Mouse (Mus musculus): Measurements from ENCODE around the gene Ppp2r5c. TPM values are rescaled to one million over a fixed set of nuclear protein-coding genes. Genes with fewer than 3 reads are reported as not detected.

Gene Ppp2r5c
- polyA plus RNA-seq, 1 experiment from 2014 or later: 143 TPM

DNA sequence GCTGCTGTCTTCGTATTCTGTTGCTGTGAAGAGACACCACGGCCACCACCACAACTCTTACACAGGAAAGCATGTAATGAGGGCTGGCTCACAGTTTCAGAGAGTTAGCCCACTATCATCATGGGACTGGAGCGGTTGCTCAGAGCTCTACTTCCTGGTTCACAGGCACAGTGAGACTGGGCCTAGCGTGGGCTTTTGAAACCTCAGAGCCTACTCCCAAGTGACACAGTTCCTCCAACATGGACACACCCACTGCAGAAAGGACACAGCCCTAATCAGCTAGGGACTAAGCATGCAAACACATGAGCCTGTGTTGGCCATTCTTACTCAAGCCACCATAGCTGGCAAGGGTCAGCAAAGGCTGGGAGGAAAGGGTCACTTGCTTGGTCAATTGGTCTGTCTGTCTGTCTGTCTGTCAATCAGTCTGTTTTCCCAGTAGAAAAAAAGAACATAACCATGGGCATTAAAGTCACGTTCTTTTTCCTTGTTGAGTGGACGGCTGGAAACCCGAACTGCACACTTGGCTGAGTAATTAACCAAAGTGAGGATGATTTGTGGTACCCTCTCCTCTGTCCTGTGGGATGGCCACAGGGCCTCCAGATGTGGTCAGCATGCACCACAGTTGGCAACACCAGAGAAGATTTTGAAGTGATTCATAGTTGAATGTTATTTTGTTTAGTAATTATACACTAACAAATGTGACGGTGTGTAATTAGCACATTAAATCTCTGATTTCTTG is 56.7 kb downstream of the Ppp2r5c start:
- ATAC-seq: peak; percentile 41
- Histone ChIP-seq H3K9me3 (ENCODE audit: control insufficient read depth) (no peaks in the 10 kb centered on the region), H3K9ac (ENCODE audit: low read depth, low read length) (no peak overlapping the region)

DNA sequence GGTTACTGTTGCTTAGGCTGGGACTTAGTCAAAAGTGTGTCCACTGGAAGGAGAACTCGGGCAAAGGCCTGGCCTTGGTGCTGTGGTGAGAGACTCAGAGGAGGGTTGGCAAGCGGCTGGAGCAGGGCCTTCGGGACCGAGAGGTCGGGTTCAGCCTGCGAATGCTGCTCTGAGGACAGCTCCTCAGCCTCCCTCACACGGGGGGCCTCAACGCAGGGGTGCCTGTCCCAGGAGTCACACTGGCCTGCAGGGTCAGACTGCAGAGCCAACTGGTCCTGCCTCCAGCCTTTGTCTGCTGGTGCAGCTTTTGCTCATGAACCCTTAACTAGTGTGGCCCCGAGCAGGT is 57.2 kb downstream of the Ppp2r5c start:
- ATAC-seq: no peak
- Histone ChIP-seq H3K27me3 (replicated peaks; ENCODE audit: control insufficient read depth, insufficient read depth, low read length) (no peaks in the 10 kb centered on the region), H3K9ac (ENCODE audit: low read depth, low read length) (no peak overlapping the region), H3K4me1 (replicated peaks; ENCODE audit: control insufficient read depth, insufficient read depth, low read length) (peaks cover 16% of the 10 kb centered on the region), H3K27ac (ENCODE audit: low read depth, low read length) (0 out of 2 replicates have a peak overlapping the region, but pooled peaks have one; percentile 3), H3K4me3 (ENCODE audit: low read depth, low read length) (no peak overlapping the region), H3K9me3 (ENCODE audit: control insufficient read depth) (no peaks in the 10 kb centered on the region), H3K36me3 (ENCODE audit: control insufficient read depth, insufficient read depth) (peaks cover 6% of the 10 kb centered on the region; the same call in 1 of the 2 replicates), H3K4me2 (replicated peaks; ENCODE audit: low read depth) (no peak overlapping the region)
- 68% methylated on average over 9 of the region's 9 CpGs for WGBS
- no peak for TF ChIP-seq CTCF (IDR thresholded peaks at IDR 0.05; ENCODE audit: low read depth)

More for the DNA sequence above, 56.7 kb downstream of the Ppp2r5c start:
- peak overlapping the region; percentile 42; the same call in 1 of the 2 replicates for H3K27ac ChIP-seq (ENCODE audit: low read depth, low read length)
- H3K4me3 ChIP-seq (ENCODE audit: low read depth, low read length): no peak overlapping the region
- peaks cover 22% of the 10 kb centered on the region for H3K4me1 ChIP-seq (replicated peaks; ENCODE audit: control insufficient read depth, insufficient read depth, low read length)
- no peak overlapping the region for H3K4me2 ChIP-seq (replicated peaks; ENCODE audit: low read depth)
- H3K36me3 ChIP-seq (ENCODE audit: control insufficient read depth, insufficient read depth): peaks cover under 1% of the 10 kb centered on the region; the same call in 1 of the 2 replicates
- H3K27me3 ChIP-seq (replicated peaks; ENCODE audit: control insufficient read depth, insufficient read depth, low read length): no peaks in the 10 kb centered on the region
- WGBS: 53% methylated on average over 8 of the region's 8 CpGs
- no peak for TF ChIP-seq CTCF (IDR thresholded peaks at IDR 0.05; ENCODE audit: low read depth)

- Histone ChIP-seq H3K4me3 (ENCODE audit: low read depth, low read length) (no peak overlapping the region), H3K4me1 (replicated peaks; ENCODE audit: control insufficient read depth, insufficient read depth, low read length) (peaks cover 15% of the 10 kb centered on the region), H3K36me3 (ENCODE audit: control insufficient read depth, insufficient read depth) (peaks cover 6% of the 10 kb centered on the region; the same call in 1 of the 2 replicates), H3K4me2 (replicated peaks; ENCODE audit: low read depth) (no peak overlapping the region), H3K27me3 (replicated peaks; ENCODE audit: control insufficient read depth, insufficient read depth, low read length) (no peaks in the 10 kb centered on the region), H3K9me3 (ENCODE audit: control insufficient read depth) (no peaks in the 10 kb centered on the region), H3K9ac (ENCODE audit: low read depth, low read length) (no peak overlapping the region), H3K27ac (ENCODE audit: low read depth, low read length) (0 out of 2 replicates have a peak overlapping the region, but pooled peaks have one; percentile 3)
- no peak for ATAC-seq
- no peak for TF ChIP-seq CTCF (IDR thresholded peaks at IDR 0.05; ENCODE audit: low read depth)
- WGBS: 48% methylated on average over 3 of the region's 3 CpGs
Observed at GRCm38 (mm10) chr12:110504793-110505192, 57.9 kb downstream of the Ppp2r5c start.

DNA sequence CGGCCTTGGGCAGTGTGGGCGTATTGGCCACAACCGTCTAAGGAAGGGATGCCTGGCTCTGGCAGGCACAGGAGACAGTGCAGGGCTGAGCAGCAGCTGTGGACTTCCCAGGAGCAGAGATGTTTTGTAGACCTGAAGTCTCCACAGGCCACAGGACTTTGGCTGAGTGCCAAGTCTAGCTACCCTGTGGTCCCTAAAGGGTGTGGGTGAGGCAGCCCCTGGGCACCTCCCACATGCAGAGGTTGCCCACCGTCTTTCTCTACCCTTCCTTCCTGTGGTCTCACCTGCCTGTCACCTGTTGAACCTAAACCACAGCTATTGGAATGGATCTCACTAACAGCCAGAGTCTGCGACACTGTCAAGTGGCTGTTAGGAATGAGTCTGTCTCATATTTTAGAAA is 59.1 kb downstream of the Ppp2r5c start:
- WGBS: 57% methylated on average over 5 of the region's 5 CpGs
- no peak overlapping the region for H3K4me2 ChIP-seq (replicated peaks; ENCODE audit: low read depth)
- no peak for TF ChIP-seq CTCF (IDR thresholded peaks at IDR 0.05; ENCODE audit: low read depth)
- no peak overlapping the region for H3K4me3 ChIP-seq (ENCODE audit: low read depth, low read length)
- H3K9ac ChIP-seq (ENCODE audit: low read depth, low read length): no peak overlapping the region
- peaks cover 6% of the 10 kb centered on the region; the same call in 1 of the 2 replicates for H3K36me3 ChIP-seq (ENCODE audit: control insufficient read depth, insufficient read depth)
- H3K4me1 ChIP-seq (replicated peaks; ENCODE audit: control insufficient read depth, insufficient read depth, low read length): peaks cover 7% of the 10 kb centered on the region
- no peak for ATAC-seq
- H3K9me3 ChIP-seq (ENCODE audit: control insufficient read depth): no peaks in the 10 kb centered on the region
- no peaks in the 10 kb centered on the region for H3K27me3 ChIP-seq (replicated peaks; ENCODE audit: control insufficient read depth, insufficient read depth, low read length)
- H3K27ac ChIP-seq (ENCODE audit: low read depth, low read length): no peak overlapping the region

GRCm38 (mm10) chr12:110507714-110508297 is 60.9 kb downstream of the Ppp2r5c start:
- Histone ChIP-seq H3K4me1 (replicated peaks; ENCODE audit: control insufficient read depth, insufficient read depth, low read length) (peaks cover 15% of the 10 kb centered on the region), H3K4me2 (replicated peaks; ENCODE audit: low read depth) (no peak overlapping the region), H3K4me3 (ENCODE audit: low read depth, low read length) (no peak overlapping the region), H3K27me3 (replicated peaks; ENCODE audit: control insufficient read depth, insufficient read depth, low read length) (no peaks in the 10 kb centered on the region), H3K9me3 (ENCODE audit: control insufficient read depth) (no peaks in the 10 kb centered on the region), H3K9ac (ENCODE audit: low read depth, low read length) (no peak overlapping the region), H3K27ac (ENCODE audit: low read depth, low read length) (no peak overlapping the region), H3K36me3 (ENCODE audit: control insufficient read depth, insufficient read depth) (peaks cover 6% of the 10 kb centered on the region; the same call in 1 of the 2 replicates)
- 43% methylated on average over 9 of the region's 9 CpGs for WGBS
- no peak for TF ChIP-seq CTCF (IDR thresholded peaks at IDR 0.05; ENCODE audit: low read depth)
- ATAC-seq: no peak

GRCm38 (mm10) chr12:110508680-110509079 is 61.8 kb downstream of the Ppp2r5c start:
- H3K27me3 ChIP-seq (replicated peaks; ENCODE audit: control insufficient read depth, insufficient read depth, low read length): no peaks in the 10 kb centered on the region
- H3K4me2 ChIP-seq (replicated peaks; ENCODE audit: low read depth): no peak overlapping the region
- peaks cover 15% of the 10 kb centered on the region for H3K4me1 ChIP-seq (replicated peaks; ENCODE audit: control insufficient read depth, insufficient read depth, low read length)
- H3K9ac ChIP-seq (ENCODE audit: low read depth, low read length): no peak overlapping the region
- TF ChIP-seq CTCF (IDR thresholded peaks at IDR 0.05; ENCODE audit: low read depth): no peak
- peaks cover 12% of the 10 kb centered on the region; the same call in 1 of the 2 replicates for H3K36me3 ChIP-seq (ENCODE audit: control insufficient read depth, insufficient read depth)
- no peak overlapping the region for H3K4me3 ChIP-seq (ENCODE audit: low read depth, low read length)
- H3K9me3 ChIP-seq (ENCODE audit: control insufficient read depth): no peaks in the 10 kb centered on the region
- WGBS: 80% methylated on average over 5 of the region's 5 CpGs
- ATAC-seq: no peak
- no peak overlapping the region for H3K27ac ChIP-seq (ENCODE audit: low read depth, low read length)

Measured in intestine, postnatal 0 days (tissue).